Mouse (Mus musculus) forebrain, postnatal 0 days (tissue): ENCODE results near the gene Atoh1. TPM values are rescaled to one million over a fixed set of nuclear protein-coding genes. Genes with fewer than 3 reads are reported as not detected.
A peak's percentile ranks its signal among the peaks of the same experiment; 100 is the strongest.

Experiments
- ATAC-seq: fragments of 200-750 bp; cut with Nextera tagmentation; 2 replicates; pipeline ENCODE4 v1.8.0; 2017; ENCODE audit warnings: mild to moderate bottlenecking, moderate library complexity
- DNase-seq: peaks from one replicate; pipeline ENCODE4 v3.0.0-alpha.2; 2015
- H3K27ac ChIP-seq: fragments of 300-500 bp; sonication (generic); 2 replicates; pipeline ENCODE4 v1.5.1; 2014; ENCODE audit warnings: low read depth, mild to moderate bottlenecking, antibody characterized with exemption, low read length, moderate library complexity, mixed read lengths
- H3K27me3 ChIP-seq: fragments of 300-500 bp; sonication (generic); 2 replicates; pipeline ENCODE4 v1.6.1; 2014; ENCODE audit warnings: mild to moderate bottlenecking, low read length, mixed read lengths; ENCODE audit not compliant: insufficient read depth
- H3K36me3 ChIP-seq: fragments of 300-500 bp; sonication (generic); 2 replicates; pipeline ENCODE4 v1.6.1; 2014; ENCODE audit warnings: mild to moderate bottlenecking, moderate library complexity; ENCODE audit not compliant: insufficient read depth
- H3K4me1 ChIP-seq: fragments of 300-500 bp; sonication (generic); 2 replicates; pipeline ENCODE4 v1.6.1; 2014; ENCODE audit warnings: antibody characterized with exemption; ENCODE audit not compliant: insufficient read depth
- H3K4me2 ChIP-seq: fragments of 300-500 bp; sonication (generic); 2 replicates; pipeline ENCODE4 v1.6.1; 2014; ENCODE audit warnings: low read depth, mild to moderate bottlenecking, moderate library complexity
- H3K4me3 ChIP-seq: fragments of 300-500 bp; sonication (generic); 2 replicates; pipeline ENCODE4 v1.5.1; 2014; ENCODE audit warnings: low read depth, low read length, mixed read lengths
- H3K9ac ChIP-seq: fragments of 300-500 bp; sonication (generic); 2 replicates; pipeline ENCODE4 v1.6.1; 2014; ENCODE audit warnings: mild to moderate bottlenecking
- H3K9me3 ChIP-seq: fragments of 300-500 bp; sonication (generic); 2 replicates; pipeline ENCODE4 v1.6.1; 2016; ENCODE audit warnings: low read length
- CTCF ChIP-seq: sonication (generic); IDR thresholded peaks from 2 replicates; pipeline ENCODE4 v1.5.1; 2016; ENCODE audit warnings: antibody characterized with exemption, control low read depth, low read depth
- WGBS: fragments of 180-500 bp; shearing (Covaris S2); extraction: QIAGEN DNeasy Blood & Tissue Kit; methylation state at CpG from one replicate; pipeline ENCODE4 v1.1.7; 2014; 5-methylcytosine and 5-hydroxymethylcytosine counted together
- polyA plus RNA-seq: library from polyadenylated mRNA; unstranded; fragments of >200 nt; fragmentation: Nextera tagmentation; extraction: Ambion mirVana; gene quantifications from 2 replicates; pipeline ENCODE4 v1.2.1, GENCODE M21; 2015
- total RNA-seq: library from RNA; depleted of rRNA; stranded (reverse); fragments of >200 nt; gene quantifications from 2 replicates; pipeline ENCODE4 v1.2.3, GENCODE M21; 2014

Atoh1 gene
- total and polyA plus RNA-seq, 2 experiments from 2014 or later = not detected

DNA sequence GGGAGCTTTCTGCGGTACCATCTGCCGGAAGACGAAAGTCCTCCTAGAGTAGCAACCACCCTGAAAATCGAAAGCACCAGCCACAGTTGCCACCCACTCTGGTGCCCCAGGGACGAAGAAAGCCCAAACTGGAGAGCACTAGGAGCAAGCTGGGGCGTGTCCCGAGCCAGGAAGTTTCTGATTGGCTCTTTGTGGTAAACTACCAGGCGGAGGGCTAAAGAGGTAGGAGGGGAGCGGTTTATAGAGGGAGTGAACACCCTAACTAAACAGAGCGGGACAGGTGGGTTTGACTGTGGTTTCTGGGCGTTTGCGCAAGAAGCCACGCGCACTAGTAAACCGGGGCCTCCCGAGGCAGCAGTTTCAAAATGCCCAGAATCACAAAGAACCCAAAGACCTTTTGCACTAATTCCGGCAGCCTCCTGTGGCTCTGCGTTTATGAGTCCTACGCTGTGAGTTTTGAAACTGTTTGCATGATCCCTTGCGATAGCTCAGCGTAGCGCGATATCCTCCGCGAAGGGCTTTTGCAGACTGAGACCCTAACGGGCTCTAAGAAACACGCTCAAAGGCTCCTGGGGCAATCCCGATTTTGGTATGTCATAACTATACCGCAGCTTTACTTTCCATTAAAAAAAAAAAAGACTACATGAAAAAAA lies 1.0 kb upstream of the Atoh1 start:
- Histone ChIP-seq H3K9ac (no peak overlapping the region), H3K4me3 (peak overlapping the region; percentile 24), H3K4me2 (peak overlapping the region; percentile 57), H3K4me1 (peaks cover 4% of the 10 kb centered on the region), H3K9me3 (no peaks in the 10 kb centered on the region), H3K27me3 (peaks cover 52% of the 10 kb centered on the region), H3K36me3 (no peaks in the 10 kb centered on the region), H3K27ac (no peak overlapping the region)
- 1% methylated on average over 29 of the region's 29 CpGs for WGBS
- ATAC-seq (peak; percentile 25; the same call in 1 of the 2 replicates), DNase-seq (peak; percentile 34)
- TF ChIP-seq CTCF = no peak

DNA sequence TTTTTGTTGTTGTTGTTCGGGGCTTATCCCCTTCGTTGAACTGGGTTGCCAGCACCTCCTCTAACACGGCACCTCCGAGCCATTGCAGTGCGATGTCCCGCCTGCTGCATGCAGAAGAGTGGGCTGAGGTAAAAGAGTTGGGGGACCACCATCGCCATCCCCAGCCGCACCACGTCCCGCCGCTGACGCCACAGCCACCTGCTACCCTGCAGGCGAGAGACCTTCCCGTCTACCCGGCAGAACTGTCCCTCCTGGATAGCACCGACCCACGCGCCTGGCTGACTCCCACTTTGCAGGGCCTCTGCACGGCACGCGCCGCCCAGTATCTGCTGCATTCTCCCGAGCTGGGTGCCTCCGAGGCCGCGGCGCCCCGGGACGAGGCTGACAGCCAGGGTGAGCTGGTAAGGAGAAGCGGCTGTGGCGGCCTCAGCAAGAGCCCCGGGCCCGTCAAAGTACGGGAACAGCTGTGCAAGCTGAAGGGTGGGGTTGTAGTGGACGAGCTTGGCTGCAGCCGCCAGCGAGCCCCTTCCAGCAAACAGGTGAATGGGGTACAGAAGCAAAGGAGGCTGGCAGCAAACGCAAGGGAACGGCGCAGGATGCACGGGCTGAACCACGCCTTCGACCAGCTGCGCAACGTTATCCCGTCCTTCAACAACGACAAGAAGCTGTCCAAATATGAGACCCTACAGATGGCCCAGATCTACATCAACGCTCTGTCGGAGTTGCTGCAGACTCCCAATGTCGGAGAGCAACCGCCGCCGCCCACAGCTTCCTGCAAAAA lies 496 bp downstream of the Atoh1 start:
- 2% methylated on average over 53 of the region's 53 CpGs for WGBS
- H3K4me3 ChIP-seq = peak overlapping the region; percentile 37
- peaks cover 67% of the 10 kb centered on the region for H3K27me3 ChIP-seq
- peaks cover 7% of the 10 kb centered on the region for H3K4me1 ChIP-seq
- peak; percentile 65 for ATAC-seq
- H3K9ac ChIP-seq = no peak overlapping the region
- peak; percentile 34 for DNase-seq
- H3K9me3 ChIP-seq = no peaks in the 10 kb centered on the region
- no peak for TF ChIP-seq CTCF
- no peak overlapping the region for H3K27ac ChIP-seq
- H3K4me2 ChIP-seq = peak overlapping the region; percentile 57
- no peaks in the 10 kb centered on the region for H3K36me3 ChIP-seq

DNA sequence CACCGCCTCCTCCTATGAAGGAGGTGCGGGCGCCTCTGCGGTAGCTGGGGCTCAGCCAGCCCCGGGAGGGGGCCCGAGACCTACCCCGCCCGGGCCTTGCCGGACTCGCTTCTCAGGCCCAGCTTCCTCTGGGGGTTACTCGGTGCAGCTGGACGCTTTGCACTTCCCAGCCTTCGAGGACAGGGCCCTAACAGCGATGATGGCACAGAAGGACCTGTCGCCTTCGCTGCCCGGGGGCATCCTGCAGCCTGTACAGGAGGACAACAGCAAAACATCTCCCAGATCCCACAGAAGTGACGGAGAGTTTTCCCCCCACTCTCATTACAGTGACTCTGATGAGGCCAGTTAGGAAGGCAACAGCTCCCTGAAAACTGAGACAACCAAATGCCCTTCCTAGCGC lies 1.1 kb downstream of the Atoh1 start:
- Histone ChIP-seq H3K4me1 (peaks cover 10% of the 10 kb centered on the region), H3K27ac (no peak overlapping the region), H3K4me2 (peak overlapping the region; percentile 57), H3K9ac (no peak overlapping the region), H3K9me3 (no peaks in the 10 kb centered on the region), H3K27me3 (peaks cover 73% of the 10 kb centered on the region), H3K36me3 (no peaks in the 10 kb centered on the region), H3K4me3 (peak overlapping the region; percentile 37)
- ATAC-seq (no peak), DNase-seq (no peak)
- WGBS = under 1% methylated on average over 19 of the region's 19 CpGs
- TF ChIP-seq CTCF = no peak

DNA sequence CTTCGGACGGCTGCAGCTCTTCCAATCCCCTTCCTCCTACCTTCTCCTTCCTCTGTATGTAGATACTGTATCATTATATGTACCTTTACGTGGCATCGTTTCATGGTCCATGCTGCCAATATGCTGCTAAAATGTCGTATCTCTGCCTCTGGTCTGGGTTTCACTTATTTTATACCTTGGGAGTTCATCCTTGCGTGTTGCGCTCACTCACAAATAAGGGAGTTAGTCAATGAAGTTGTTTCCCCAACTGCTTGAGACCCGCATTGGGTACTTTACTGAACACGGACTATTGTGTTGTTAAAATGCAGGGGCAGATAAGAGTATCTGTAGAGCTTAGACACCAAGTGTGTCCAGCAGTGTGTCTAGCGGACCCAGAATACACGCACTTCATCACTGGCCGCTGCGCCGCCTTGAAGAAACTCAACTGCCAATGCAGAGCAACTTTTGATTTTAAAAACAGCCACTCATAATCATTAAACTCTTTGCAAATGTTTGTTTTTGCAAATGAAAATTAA lies 1.6 kb downstream of the Atoh1 start:
- Histone ChIP-seq H3K4me2 (no peak overlapping the region), H3K4me3 (no peak overlapping the region), H3K27ac (no peak overlapping the region), H3K4me1 (peaks cover 10% of the 10 kb centered on the region), H3K36me3 (no peaks in the 10 kb centered on the region), H3K9me3 (no peaks in the 10 kb centered on the region), H3K9ac (no peak overlapping the region), H3K27me3 (peaks cover 78% of the 10 kb centered on the region)
- 2% methylated on average over 14 of the region's 14 CpGs for WGBS
- DNase-seq (peak; percentile 56), ATAC-seq (no peak)
- no peak for TF ChIP-seq CTCF

GRCm38 (mm10) chr6:64731126-64731525 lies 2.2 kb downstream of the Atoh1 start:
- ATAC-seq = no peak

DNA sequence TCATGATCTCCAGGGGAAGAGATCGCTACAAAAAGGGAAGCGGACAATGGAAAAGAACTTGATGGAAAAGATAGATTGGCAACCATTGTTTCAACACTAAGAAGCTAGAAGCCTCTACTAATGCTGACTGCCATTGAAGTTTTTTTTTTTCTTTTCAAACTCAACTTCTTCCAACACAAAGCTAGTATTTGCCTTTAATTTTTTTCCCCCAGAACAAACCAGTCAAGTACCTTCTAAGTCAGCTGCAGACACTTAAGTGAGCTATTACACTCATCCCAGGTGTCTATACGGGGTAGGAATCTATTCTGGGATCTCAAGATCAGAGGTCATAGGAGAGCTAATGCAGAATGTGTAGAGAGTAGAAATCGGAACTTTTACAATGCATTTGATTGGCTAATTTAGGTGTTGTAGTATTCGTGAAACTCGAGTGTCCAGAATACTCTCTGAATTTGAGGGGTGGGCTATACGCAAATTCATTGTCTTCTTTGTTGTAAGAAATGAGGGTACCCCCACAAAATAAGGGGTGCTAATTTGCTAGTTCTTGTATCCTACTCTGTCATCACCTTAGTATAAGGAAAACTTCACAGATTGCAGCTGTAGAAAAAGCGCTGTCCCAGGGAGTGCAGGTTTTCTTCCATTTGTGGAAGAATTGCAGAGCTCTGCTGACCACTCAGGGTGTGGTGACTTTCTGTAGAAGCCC lies 2.8 kb downstream of the Atoh1 start:
- no peaks in the 10 kb centered on the region for H3K9me3 ChIP-seq
- DNase-seq = peak; percentile 20
- no peak overlapping the region for H3K4me2 ChIP-seq
- no peak overlapping the region for H3K9ac ChIP-seq
- WGBS = 6% methylated on average over 8 of the region's 8 CpGs
- H3K36me3 ChIP-seq = no peaks in the 10 kb centered on the region
- H3K27ac ChIP-seq = no peak overlapping the region
- no peak overlapping the region for H3K4me3 ChIP-seq
- peaks cover 10% of the 10 kb centered on the region for H3K4me1 ChIP-seq
- ATAC-seq = no peak
- no peak for TF ChIP-seq CTCF
- peaks cover 76% of the 10 kb centered on the region for H3K27me3 ChIP-seq

More at GRCm38 (mm10) chr6:64731126-64731525, 2.2 kb downstream of the Atoh1 start:
- Histone ChIP-seq H3K36me3 (no peaks in the 10 kb centered on the region), H3K4me1 (peaks cover 10% of the 10 kb centered on the region), H3K4me3 (no peak overlapping the region), H3K4me2 (no peak overlapping the region), H3K27ac (no peak overlapping the region), H3K9ac (no peak overlapping the region), H3K27me3 (peaks cover 78% of the 10 kb centered on the region), H3K9me3 (no peaks in the 10 kb centered on the region)
- 5% methylated on average over 7 of the region's 7 CpGs for WGBS
- no peak for TF ChIP-seq CTCF
- DNase-seq = peak; percentile 58
